ENCODE assay signal across 8 mouse cellular contexts in the genomic region with DNA sequence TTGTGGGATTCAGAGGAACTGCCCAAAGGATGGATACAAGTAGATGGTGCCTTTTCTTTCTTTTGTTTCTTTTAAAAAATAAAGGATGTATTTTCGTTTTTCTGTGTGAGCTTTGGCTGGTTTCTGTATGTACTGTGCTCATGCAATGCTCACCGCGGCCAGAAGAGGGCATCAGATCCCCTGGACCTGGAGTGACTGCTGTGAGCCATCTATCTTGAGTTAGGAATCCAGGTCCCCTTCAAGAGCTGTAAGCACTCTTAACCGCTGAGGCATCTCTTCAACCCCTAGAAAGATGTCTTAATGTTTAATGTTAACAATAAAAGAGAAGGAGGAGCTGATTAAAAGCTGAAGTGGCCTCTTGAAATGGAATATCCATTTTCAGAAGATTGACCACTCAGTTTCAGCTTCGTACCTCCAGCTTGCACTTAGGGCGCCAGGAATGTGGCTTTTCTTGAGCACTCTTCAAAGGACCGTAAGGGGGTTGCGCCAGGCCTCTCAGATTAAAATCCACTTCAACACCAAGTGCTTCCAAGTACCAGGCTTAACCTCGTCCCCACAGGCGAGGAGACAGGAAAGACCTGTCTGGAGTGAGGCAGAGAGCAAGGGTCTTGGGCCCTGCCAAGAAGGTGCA. TPM values are rescaled to one million over a fixed set of nuclear protein-coding genes. Genes with fewer than 3 reads are reported as not detected.
A peak's percentile ranks its signal among the peaks of the same experiment; 100 is the strongest.
DNase-seq lines count a peak whose midpoint lies in the region; ATAC-seq lines count a peak whose summit lies in the region.

No protein-coding gene starts in this region.

- H3K9me3 ChIP-seq in forebrain, embryonic 14.5 days (replicated peaks; ENCODE audit: control insufficient read depth, low read length), result no peaks in the 10 kb centered on the region
- H3K9me3 ChIP-seq in forebrain, embryonic 15.5 days, result no peaks in the 10 kb centered on the region
- H3K9me3 ChIP-seq in heart, embryonic 10.5 days, result no peaks in the 10 kb centered on the region

- no peaks in the 10 kb centered on the region for H3K36me3 ChIP-seq in forebrain, embryonic 14.5 days (ENCODE audit: control insufficient read depth, insufficient read depth, low read length)
- no peaks in the 10 kb centered on the region for H3K36me3 ChIP-seq in forebrain, embryonic 15.5 days
- H3K36me3 ChIP-seq in heart, embryonic 10.5 days, result no peaks in the 10 kb centered on the region

- H3K9ac ChIP-seq in forebrain, embryonic 14.5 days (ENCODE audit: low read length), result no peak overlapping the region
- H3K9ac ChIP-seq in forebrain, embryonic 15.5 days (replicated peaks), result no peak overlapping the region

- no peak overlapping the region for H3K4me2 ChIP-seq in forebrain, embryonic 14.5 days (ENCODE audit: low read length)
- H3K4me2 ChIP-seq in forebrain, embryonic 15.5 days (replicated peaks), result no peak overlapping the region

- no peak overlapping the region for H3K4me3 ChIP-seq in forebrain, embryonic 14.5 days (ENCODE audit: low read depth, low read length)
- H3K4me3 ChIP-seq in forebrain, embryonic 15.5 days, result no peak overlapping the region
- no peak overlapping the region for H3K4me3 ChIP-seq in heart, embryonic 10.5 days

- 0 out of 2 replicates have a peak, but pooled peaks have one; percentile 50 for ATAC-seq in forebrain, embryonic 14.5 days
- no peak for ATAC-seq in forebrain, embryonic 15.5 days (replicated peaks)
- ATAC-seq in megakaryocyte, adult 5-6 weeks (ENCODE audit: poor library complexity, severe bottlenecking), result peak; percentile 83

- no peaks in the 10 kb centered on the region for H3K4me1 ChIP-seq in forebrain, embryonic 14.5 days (ENCODE audit: control insufficient read depth, insufficient read depth, low read length)
- no peaks in the 10 kb centered on the region for H3K4me1 ChIP-seq in forebrain, embryonic 15.5 days
- H3K4me1 ChIP-seq in heart, embryonic 10.5 days, result peaks cover 27% of the 10 kb centered on the region

- no peaks in the 10 kb centered on the region for H3K27me3 ChIP-seq in forebrain, embryonic 14.5 days (replicated peaks; ENCODE audit: control insufficient read depth, insufficient read depth, low read length)
- H3K27me3 ChIP-seq in forebrain, embryonic 15.5 days, result 0 out of 2 replicates have a peak, but pooled peaks cover 4% of the 10 kb centered on the region
- peaks cover 30% of the 10 kb centered on the region for H3K27me3 ChIP-seq in heart, embryonic 10.5 days (ENCODE audit: insufficient read depth, poor library complexity, severe bottlenecking)

- DNase-seq in forebrain, embryonic 14.5 days (ENCODE audit: low spot score), result peak; percentile 75
- peak; percentile 78 to 93 for DNase-seq in adrenal gland, adult (ENCODE audit: inconsistent age in 2 of 2, low spot score in 1 of 2)
- DNase-seq in embryo, embryonic 11 days, result peak; percentile 78
- peak; percentile 89 for DNase-seq in heart, embryonic 10.5 days (ENCODE audit: low spot score)
- DNase-seq in layer of hippocampus, postnatal 25 days (ENCODE audit: extremely low spot score in 1 of 2, low spot score in 1 of 2), result peak; percentile 69 to 95
- DNase-seq in spleen, adult 18-20 months, result peak; percentile 66 to 83

- 48% methylated on average over 10 of the region's 10 CpGs for WGBS in forebrain, embryonic 14.5 days
- 42% methylated on average over 10 of the region's 10 CpGs for WGBS in forebrain, embryonic 15.5 days
- 33% methylated on average over 10 of the region's 10 CpGs for WGBS in heart, embryonic 10.5 days

- no peak overlapping the region for H3K27ac ChIP-seq in forebrain, embryonic 14.5 days (ENCODE audit: low read depth, low read length)
- no peak overlapping the region for H3K27ac ChIP-seq in forebrain, embryonic 15.5 days (replicated peaks)
- no peak overlapping the region for H3K27ac ChIP-seq in heart, embryonic 10.5 days

RNA-seq across cellular contexts. Expression of gene Adcy7, which starts 5.9 kb away (rescaled TPM):
- 1.1 and 1.3 TPM in 2 replicates for polyA plus RNA-seq in forebrain, embryonic 14.5 days (2014; fragmentation: Nextera tagmentation; extraction: Ambion mirVana)
- 1.4 and 1.5 TPM in 2 replicates for polyA plus RNA-seq in forebrain, embryonic 15.5 days (2015; fragmentation: Nextera tagmentation; extraction: Ambion mirVana)
- 3.4 and 4.0 TPM in 2 replicates for polyA plus RNA-seq in heart, embryonic 10.5 days (2016; fragmentation: Nextera tagmentation; extraction: Ambion mirVana)
- total RNA-seq in layer of hippocampus, postnatal 25 days (2021), result 1 to 10 TPM; 2.7 to 3.2 TPM
- total RNA-seq in megakaryocyte, adult 5-6 weeks (2015), result 43.5 and 58.4 TPM in 2 replicates
- total RNA-seq in megakaryocyte, adult 5-6 weeks (2017), result 63.7 and 70.3 TPM in 2 replicates
